Mouse (Mus musculus) neural tube, embryonic 15.5 days (tissue): ENCODE results near the gene Rab1b. TPM values are rescaled to one million over a fixed set of nuclear protein-coding genes. Genes with fewer than 3 reads are reported as not detected.
"Not testable (repeated sequence)": the region's sequence is repeated elsewhere in the genome, so short reads cannot be mapped to it uniquely, and the experiment has no call there.

Experiments
- ATAC-seq: fragments of 200-750 bp; cut with Nextera tagmentation; 2 replicates; pipeline ENCODE4 v1.8.0; 2017; ENCODE audit warnings: mild to moderate bottlenecking, moderate TSS enrichment, moderate library complexity; ENCODE audit not compliant: low FRiP score
- H3K27ac ChIP-seq: fragments of 300-500 bp; sonication (generic); replicated peaks from 2 replicates; pipeline ENCODE4 v1.5.1; 2015; ENCODE audit warnings: mild to moderate bottlenecking, inconsistent platforms
- H3K27me3 ChIP-seq: fragments of 300-500 bp; sonication (generic); replicated peaks from 2 replicates; pipeline ENCODE4 v1.6.1; 2015; ENCODE audit warnings: inconsistent platforms
- H3K36me3 ChIP-seq: fragments of 300-500 bp; sonication (generic); 2 replicates; pipeline ENCODE4 v1.6.1; 2015; ENCODE audit warnings: inconsistent platforms
- H3K4me1 ChIP-seq: fragments of 300-500 bp; sonication (generic); 2 replicates; pipeline ENCODE4 v1.6.1; 2015; ENCODE audit warnings: inconsistent platforms
- H3K4me2 ChIP-seq: fragments of 300-500 bp; sonication (generic); 2 replicates; pipeline ENCODE4 v1.6.1; 2015; ENCODE audit warnings: inconsistent platforms, mild to moderate bottlenecking, moderate library complexity
- H3K4me3 ChIP-seq: fragments of 300-500 bp; sonication (generic); replicated peaks from 2 replicates; pipeline ENCODE4 v1.5.1; 2015; ENCODE audit warnings: mild to moderate bottlenecking, inconsistent platforms
- H3K9ac ChIP-seq: fragments of 300-500 bp; sonication (generic); replicated peaks from 2 replicates; pipeline ENCODE4 v1.6.1; 2015; ENCODE audit warnings: mild to moderate bottlenecking, inconsistent platforms
- H3K9me3 ChIP-seq: fragments of 300-500 bp; sonication (generic); replicated peaks from 2 replicates; pipeline ENCODE4 v1.6.1; 2016; ENCODE audit warnings: inconsistent platforms
- WGBS: fragments of 180-500 bp; shearing (Covaris S2); methylation state at CpG from one replicate; pipeline ENCODE4 v1.1.7; 2015; ENCODE audit warnings: mixed read lengths; 5-methylcytosine and 5-hydroxymethylcytosine counted together
- polyA plus RNA-seq: library from polyadenylated mRNA; unstranded; fragments of >200 nt; fragmentation: Nextera tagmentation; extraction: Ambion mirVana; gene quantifications from 2 replicates; pipeline ENCODE4 v1.2.1, GENCODE M21; 2015

Gene Rab1b
- polyA plus RNA-seq = 205 and 218 TPM in 2 replicates

GRCm38 (mm10) chr19:5106731-5107191 is at the start of gene Rab1b:
TSS of gene Rab1b (minus strand) at chr19:5107072.
- Histone ChIP-seq H3K27ac (peak within 1 kb of the TSS; percentile 99), H3K36me3 (peaks cover 72% of the 10 kb centered on the region), H3K4me2 (peak within 1 kb of the TSS; percentile 83)

GRCm38 (mm10) chr19:5152261-5152660 is 45.4 kb upstream of the Rab1b start:
- H3K4me1 ChIP-seq = peaks cover 5% of the 10 kb centered on the region; the same call in 1 of the 2 replicates
- ATAC-seq = no peak
- no peak overlapping the region for H3K9ac ChIP-seq
- 0 out of 2 replicates have a peak overlapping the region, but pooled peaks have one; percentile 14 for H3K27ac ChIP-seq
- no peak overlapping the region for H3K4me2 ChIP-seq
- H3K36me3 ChIP-seq = peaks cover 34% of the 10 kb centered on the region
- H3K4me3 ChIP-seq = no peak overlapping the region
- WGBS = 92% methylated on average over 6 of the region's 6 CpGs
- no peaks in the 10 kb centered on the region for H3K27me3 ChIP-seq
- no peaks in the 10 kb centered on the region for H3K9me3 ChIP-seq

More at GRCm38 (mm10) chr19:5106731-5107191, at the start of gene Rab1b:
- ATAC-seq = peak; percentile 94
- Histone ChIP-seq H3K27me3 (no peaks in the 10 kb centered on the region), H3K4me1 (peaks cover 18% of the 10 kb centered on the region), H3K9me3 (no peaks in the 10 kb centered on the region), H3K4me3 (peak within 1 kb of the TSS; percentile 73), H3K9ac (peak within 1 kb of the TSS; percentile 91)
- WGBS = under 1% methylated on average over 46 of the region's 46 CpGs

GRCm38 (mm10) chr19:5151741-5152140 is 44.9 kb upstream of the Rab1b start:
- peak overlapping the region; percentile 14; the same call in 1 of the 2 replicates for H3K27ac ChIP-seq
- 71% methylated on average over 5 of the region's 5 CpGs for WGBS

GRCm38 (mm10) chr19:5151331-5151730 is 44.5 kb upstream of the Rab1b start:
- Histone ChIP-seq H3K9me3 (no peaks in the 10 kb centered on the region), H3K36me3 (peaks cover 34% of the 10 kb centered on the region), H3K27me3 (no peaks in the 10 kb centered on the region), H3K4me1 (peaks cover 5% of the 10 kb centered on the region; the same call in 1 of the 2 replicates), H3K9ac (no peak overlapping the region), H3K4me2 (no peak overlapping the region), H3K27ac (peak overlapping the region; percentile 9; the same call in 1 of the 2 replicates), H3K4me3 (no peak overlapping the region)
- peak; percentile 65 for ATAC-seq
- 34% methylated on average over 3 of the region's 3 CpGs for WGBS

More at GRCm38 (mm10) chr19:5151741-5152140, 44.9 kb upstream of the Rab1b start:
- Histone ChIP-seq H3K9me3 (no peaks in the 10 kb centered on the region), H3K4me1 (peaks cover 5% of the 10 kb centered on the region; the same call in 1 of the 2 replicates), H3K36me3 (peaks cover 34% of the 10 kb centered on the region), H3K9ac (no peak overlapping the region), H3K4me3 (no peak overlapping the region), H3K27me3 (no peaks in the 10 kb centered on the region), H3K4me2 (no peak overlapping the region)
- ATAC-seq = no peak

GRCm38 (mm10) chr19:5150358-5150757 is 43.5 kb upstream of the Rab1b start:
- H3K4me1 ChIP-seq = peaks cover 5% of the 10 kb centered on the region; the same call in 1 of the 2 replicates
- no peak for ATAC-seq
- no peak overlapping the region for H3K4me2 ChIP-seq
- no peak overlapping the region for H3K9ac ChIP-seq
- H3K27me3 ChIP-seq = no peaks in the 10 kb centered on the region
- no peaks in the 10 kb centered on the region for H3K9me3 ChIP-seq
- 97% methylated on average over 6 of the region's 6 CpGs for WGBS
- H3K36me3 ChIP-seq = peaks cover 32% of the 10 kb centered on the region
- H3K4me3 ChIP-seq = no peak overlapping the region
- H3K27ac ChIP-seq = no peak overlapping the region

- H3K9me3 ChIP-seq, ATAC-seq: not testable (repeated sequence)
- 89% methylated on average over 6 of the region's 6 CpGs for WGBS
Measured at GRCm38 (mm10) chr19:5149041-5149440, 42.2 kb upstream of the Rab1b start.

GRCm38 (mm10) chr19:5139640-5140039 is 32.8 kb upstream of the Rab1b start:
- no peaks in the 10 kb centered on the region for H3K4me1 ChIP-seq
- ATAC-seq = no peak; the same call in 1 of the 2 replicates
- H3K9ac ChIP-seq = 0 out of 2 replicates have a peak overlapping the region, but pooled peaks have one; percentile 28
- H3K27ac ChIP-seq = no peak overlapping the region
- H3K27me3 ChIP-seq = no peaks in the 10 kb centered on the region
- peaks cover 80% of the 10 kb centered on the region for H3K36me3 ChIP-seq
- no peaks in the 10 kb centered on the region for H3K9me3 ChIP-seq
- no peak overlapping the region for H3K4me3 ChIP-seq
- WGBS = 3% methylated on average over 2 of the region's 2 CpGs
- no peak overlapping the region for H3K4me2 ChIP-seq

More at GRCm38 (mm10) chr19:5149041-5149440, 42.2 kb upstream of the Rab1b start:
- not testable (repeated sequence) for H3K27ac ChIP-seq, H3K27me3 ChIP-seq, H3K4me2 ChIP-seq, H3K4me1 ChIP-seq, H3K4me3 ChIP-seq, H3K9ac ChIP-seq
- peaks cover 34% of the 10 kb centered on the region for H3K36me3 ChIP-seq

GRCm38 (mm10) chr19:5131237-5131636 is 24.4 kb upstream of the Rab1b start:
- WGBS = 72% methylated on average over 4 of the region's 4 CpGs
- no peaks in the 10 kb centered on the region for H3K4me1 ChIP-seq

GRCm38 (mm10) chr19:5129770-5130169 is 22.9 kb upstream of the Rab1b start:
- H3K4me2 ChIP-seq = no peak overlapping the region
- H3K9ac ChIP-seq = no peak overlapping the region
- H3K4me3 ChIP-seq = no peak overlapping the region
- H3K27ac ChIP-seq = no peak overlapping the region
- ATAC-seq = no peak
- no peaks in the 10 kb centered on the region for H3K27me3 ChIP-seq
- H3K36me3 ChIP-seq = peaks cover 13% of the 10 kb centered on the region
- H3K9me3 ChIP-seq = no peaks in the 10 kb centered on the region
- WGBS = 36% methylated on average over 1 of the region's 1 CpGs
- no peaks in the 10 kb centered on the region for H3K4me1 ChIP-seq

More at GRCm38 (mm10) chr19:5131237-5131636, 24.4 kb upstream of the Rab1b start:
- Histone ChIP-seq H3K27ac (no peak overlapping the region), H3K9me3 (no peaks in the 10 kb centered on the region), H3K4me2 (no peak overlapping the region), H3K4me3 (no peak overlapping the region), H3K27me3 (no peaks in the 10 kb centered on the region), H3K36me3 (peaks cover 26% of the 10 kb centered on the region), H3K9ac (no peak overlapping the region)
- no peak for ATAC-seq

GRCm38 (mm10) chr19:5124055-5124614 is 17.3 kb upstream of the Rab1b start:
- H3K27me3 ChIP-seq = no peaks in the 10 kb centered on the region
- H3K9ac ChIP-seq = no peak overlapping the region
- no peak overlapping the region for H3K27ac ChIP-seq
- WGBS = 76% methylated on average over 7 of the region's 7 CpGs
- H3K4me2 ChIP-seq = no peak overlapping the region
- H3K4me3 ChIP-seq = no peak overlapping the region
- H3K9me3 ChIP-seq = no peaks in the 10 kb centered on the region
- peaks cover 2% of the 10 kb centered on the region for H3K4me1 ChIP-seq
- H3K36me3 ChIP-seq = no peaks in the 10 kb centered on the region
- no peak for ATAC-seq

- no peak overlapping the region for H3K27ac ChIP-seq
- no peaks in the 10 kb centered on the region for H3K27me3 ChIP-seq
- no peak overlapping the region for H3K4me3 ChIP-seq
- ATAC-seq = no peak
- no peak overlapping the region for H3K9ac ChIP-seq
- no peak overlapping the region for H3K4me2 ChIP-seq
- H3K36me3 ChIP-seq = no peaks in the 10 kb centered on the region
- 83% methylated on average over 3 of the region's 3 CpGs for WGBS
- H3K4me1 ChIP-seq = peaks cover 8% of the 10 kb centered on the region
- no peaks in the 10 kb centered on the region for H3K9me3 ChIP-seq
Measured at GRCm38 (mm10) chr19:5123241-5123640, 16.4 kb upstream of the Rab1b start.

- WGBS = 80% methylated on average over 10 of the region's 10 CpGs
- H3K27me3 ChIP-seq = no peaks in the 10 kb centered on the region
- H3K27ac ChIP-seq = no peak overlapping the region
- ATAC-seq = no peak
- H3K4me2 ChIP-seq = no peak overlapping the region
- peaks cover 8% of the 10 kb centered on the region for H3K4me1 ChIP-seq
- H3K9ac ChIP-seq = no peak overlapping the region
- no peaks in the 10 kb centered on the region for H3K36me3 ChIP-seq
- H3K9me3 ChIP-seq = no peaks in the 10 kb centered on the region
- no peak overlapping the region for H3K4me3 ChIP-seq
Measured at GRCm38 (mm10) chr19:5122492-5122891, 15.6 kb upstream of the Rab1b start.
